Mouse (Mus musculus): ENCODE measurements at regions not wholly inside any gene's neighbourhood (a gene's known extent, or its start where the extent isn't known, plus 50 kb on each side); places are given as distances from the start of the nearest gene placed in this dataset.

DNA sequence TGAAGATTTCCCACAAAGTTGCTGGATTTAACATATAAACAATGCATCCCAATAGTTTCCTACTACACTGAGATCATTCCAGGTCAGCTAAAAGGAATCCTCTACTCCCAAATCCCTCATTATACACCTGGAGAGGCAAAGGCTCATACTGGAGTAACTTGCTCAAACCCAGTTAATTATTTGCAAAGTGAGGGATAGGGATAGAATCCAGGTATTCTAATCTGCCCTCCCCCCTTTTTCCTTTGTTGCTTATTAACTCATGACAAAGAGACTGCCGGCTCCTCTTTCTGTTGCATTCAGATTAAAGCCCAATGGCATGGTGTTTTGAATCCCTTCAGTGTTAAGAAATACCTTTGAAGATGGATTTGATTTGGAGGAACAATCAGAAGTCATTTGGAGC is 308.4 kb downstream of the Epha4 start:
- 0 out of 2 replicates have a peak, but pooled peaks cover 1% of the 10 kb centered on the region for H3K4me1 ChIP-seq (ENCODE audit: control insufficient read depth, insufficient read depth, low read length)
- TF ChIP-seq CTCF (IDR thresholded peaks at IDR 0.05; ENCODE audit: extremely low read depth, insufficient read depth, low read length): no peak
- TF ChIP-seq POLR2A (IDR thresholded peaks at IDR 0.05; ENCODE audit: extremely low read depth, insufficient read depth, low read length): no peak
- H3K4me3 ChIP-seq (ENCODE audit: insufficient read depth, low read length): no peak overlapping the region
- no peak overlapping the region for H3K27ac ChIP-seq (ENCODE audit: insufficient read depth, low read length)

DNA sequence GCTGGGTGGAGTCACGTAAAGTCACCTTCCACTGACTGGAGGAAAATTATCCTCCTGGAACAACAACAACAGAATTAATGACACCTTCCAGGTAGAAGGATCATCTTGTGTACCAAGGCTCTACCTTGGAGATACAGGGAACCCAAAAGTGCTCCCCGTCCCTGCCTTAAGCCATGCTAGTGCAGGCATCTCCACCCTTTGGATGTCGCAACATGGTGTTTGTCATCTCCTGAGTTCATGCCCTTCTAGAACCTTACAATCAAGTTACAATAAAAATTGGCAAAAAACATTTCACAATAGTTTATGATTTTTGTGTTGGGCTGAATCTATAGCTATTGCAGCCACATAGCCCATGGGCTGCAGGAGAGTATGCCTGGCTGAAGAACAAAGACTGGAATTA is 305.5 kb downstream of the Epha4 start:
- Histone ChIP-seq H3K27ac (ENCODE audit: insufficient read depth, low read length) (no peak overlapping the region), H3K4me3 (ENCODE audit: insufficient read depth, low read length) (no peak overlapping the region), H3K4me1 (ENCODE audit: control insufficient read depth, insufficient read depth, low read length) (no peaks in the 10 kb centered on the region)
- TF ChIP-seq POLR2A (IDR thresholded peaks at IDR 0.05; ENCODE audit: extremely low read depth, insufficient read depth, low read length) (no peak), CTCF (IDR thresholded peaks at IDR 0.05; ENCODE audit: extremely low read depth, insufficient read depth, low read length) (no peak)

DNA sequence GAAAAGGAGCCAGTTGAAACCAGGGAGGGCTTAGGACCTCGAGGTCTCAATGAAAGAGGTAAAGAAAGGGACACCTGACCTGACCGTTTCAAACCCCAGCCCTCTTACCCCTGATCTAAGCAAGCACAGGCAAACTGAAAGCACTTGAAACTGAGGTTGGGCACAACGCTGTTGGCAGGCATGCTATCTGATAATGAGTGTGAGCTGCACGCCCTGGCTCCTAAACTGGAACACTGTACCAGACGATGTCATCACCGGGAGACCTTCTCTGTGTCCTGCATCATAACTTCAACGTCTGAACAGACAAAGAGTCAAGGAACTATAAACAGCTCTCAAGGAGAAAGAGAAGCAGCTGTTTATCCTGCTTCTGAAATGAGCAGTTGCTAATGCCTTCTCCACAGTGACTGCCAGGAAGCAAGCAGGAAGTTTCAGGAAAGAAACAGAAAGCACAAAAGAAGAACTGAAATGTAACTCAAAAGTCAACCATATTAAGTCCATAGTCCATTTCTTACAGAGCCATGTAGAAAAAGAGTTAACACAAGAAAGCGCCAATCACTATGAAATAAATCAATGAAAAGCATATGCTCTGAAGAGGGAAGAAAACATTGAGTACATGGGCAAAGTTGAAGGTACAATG is 301.3 kb downstream of the Epha4 start:
- Histone ChIP-seq H3K27ac (ENCODE audit: insufficient read depth, low read length) (no peak overlapping the region), H3K4me3 (ENCODE audit: insufficient read depth, low read length) (no peak overlapping the region), H3K4me1 (ENCODE audit: control insufficient read depth, insufficient read depth, low read length) (no peaks in the 10 kb centered on the region)
- TF ChIP-seq POLR2A (IDR thresholded peaks at IDR 0.05; ENCODE audit: extremely low read depth, insufficient read depth, low read length) (no peak), CTCF (IDR thresholded peaks at IDR 0.05; ENCODE audit: extremely low read depth, insufficient read depth, low read length) (no peak)

DNA sequence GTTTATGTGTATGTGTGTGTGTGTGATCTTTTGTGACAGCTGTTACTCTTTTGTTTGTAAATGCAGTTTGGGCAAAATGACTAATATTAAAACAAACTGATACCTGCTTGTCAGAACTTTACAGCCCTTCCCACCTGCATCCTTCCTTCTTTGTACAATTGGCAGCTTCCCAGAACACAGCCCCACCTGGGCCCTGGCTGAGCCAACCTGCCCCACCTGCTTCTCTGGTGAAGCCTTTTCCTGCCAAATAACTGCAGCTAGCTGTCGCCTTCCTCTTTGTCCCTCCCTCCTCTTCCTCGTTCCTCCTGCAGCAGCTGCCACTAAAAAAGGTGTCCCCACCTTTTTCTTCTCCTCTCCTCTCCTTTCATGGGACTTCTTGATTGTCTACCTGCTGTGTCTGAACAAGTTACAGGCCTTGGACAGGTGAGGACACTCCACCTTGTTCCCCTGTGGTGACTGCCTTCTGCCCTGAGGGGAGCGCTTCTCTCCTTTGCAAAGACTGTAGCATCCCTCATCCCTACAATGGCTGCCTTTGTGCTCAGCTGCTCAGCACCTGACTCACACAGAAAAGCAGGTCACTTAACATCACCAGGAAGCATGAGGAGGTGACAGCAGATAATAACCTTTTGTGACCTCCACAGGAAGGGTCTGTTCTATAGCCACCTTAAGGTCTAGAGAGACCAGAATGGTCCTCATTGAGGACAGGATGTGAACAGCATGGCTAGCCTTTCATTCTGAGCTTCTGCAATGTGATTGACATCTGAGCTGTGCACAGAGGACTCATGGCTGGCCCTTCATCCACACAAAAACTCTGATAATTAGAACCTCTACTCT is 295.2 kb downstream of the Epha4 start:
- no peak overlapping the region for H3K27ac ChIP-seq (ENCODE audit: insufficient read depth, low read length)
- TF ChIP-seq POLR2A (IDR thresholded peaks at IDR 0.05; ENCODE audit: extremely low read depth, insufficient read depth, low read length): no peak
- no peak for TF ChIP-seq CTCF (IDR thresholded peaks at IDR 0.05; ENCODE audit: extremely low read depth, insufficient read depth, low read length)
- no peaks in the 10 kb centered on the region for H3K4me1 ChIP-seq (ENCODE audit: control insufficient read depth, insufficient read depth, low read length)
- no peak overlapping the region for H3K4me3 ChIP-seq (ENCODE audit: insufficient read depth, low read length)

DNA sequence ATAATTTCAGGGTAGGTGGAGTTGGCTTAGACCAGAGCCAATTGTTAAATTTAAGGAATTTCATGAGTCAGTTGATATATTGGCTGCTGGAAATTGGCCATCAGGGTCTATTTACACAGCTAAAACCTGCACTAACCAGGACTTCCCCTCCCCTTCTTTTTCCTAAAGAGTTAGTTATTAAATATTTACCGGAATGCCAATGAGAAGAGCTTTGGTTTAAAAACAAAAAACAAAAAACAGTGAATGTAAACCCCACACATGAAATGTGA is 294.6 kb downstream of the Epha4 start:
- Histone ChIP-seq H3K4me1 (ENCODE audit: control insufficient read depth, insufficient read depth, low read length) (no peaks in the 10 kb centered on the region), H3K4me3 (ENCODE audit: insufficient read depth, low read length) (no peak overlapping the region), H3K27ac (ENCODE audit: insufficient read depth, low read length) (no peak overlapping the region)
- no peak for TF ChIP-seq POLR2A (IDR thresholded peaks at IDR 0.05; ENCODE audit: extremely low read depth, insufficient read depth, low read length)
- TF ChIP-seq CTCF (IDR thresholded peaks at IDR 0.05; ENCODE audit: extremely low read depth, insufficient read depth, low read length): no peak

DNA sequence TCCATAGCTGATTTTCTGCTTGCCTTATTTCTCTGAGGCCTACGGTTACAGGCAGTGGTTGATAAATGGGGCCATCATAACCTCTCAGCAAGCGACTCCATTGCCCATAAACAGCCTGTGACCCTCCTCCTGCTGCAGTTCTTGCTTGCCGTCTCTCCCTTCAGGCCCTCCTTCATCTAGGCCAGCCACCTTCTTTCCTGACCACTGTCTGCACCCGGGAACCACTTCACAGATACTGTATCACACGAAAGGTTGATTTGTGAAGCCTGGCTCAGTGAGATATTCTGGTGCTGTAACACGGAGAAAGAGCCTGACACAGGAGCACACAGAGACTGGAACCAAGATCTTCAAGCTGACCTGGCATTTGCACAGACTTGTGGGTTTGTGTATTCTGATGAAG is 294.1 kb downstream of the Epha4 start:
- Histone ChIP-seq H3K4me3 (ENCODE audit: insufficient read depth, low read length) (no peak overlapping the region), H3K4me1 (ENCODE audit: control insufficient read depth, insufficient read depth, low read length) (no peaks in the 10 kb centered on the region), H3K27ac (ENCODE audit: insufficient read depth, low read length) (no peak overlapping the region)
- TF ChIP-seq POLR2A (IDR thresholded peaks at IDR 0.05; ENCODE audit: extremely low read depth, insufficient read depth, low read length) (no peak), CTCF (IDR thresholded peaks at IDR 0.05; ENCODE audit: extremely low read depth, insufficient read depth, low read length) (no peak)

DNA sequence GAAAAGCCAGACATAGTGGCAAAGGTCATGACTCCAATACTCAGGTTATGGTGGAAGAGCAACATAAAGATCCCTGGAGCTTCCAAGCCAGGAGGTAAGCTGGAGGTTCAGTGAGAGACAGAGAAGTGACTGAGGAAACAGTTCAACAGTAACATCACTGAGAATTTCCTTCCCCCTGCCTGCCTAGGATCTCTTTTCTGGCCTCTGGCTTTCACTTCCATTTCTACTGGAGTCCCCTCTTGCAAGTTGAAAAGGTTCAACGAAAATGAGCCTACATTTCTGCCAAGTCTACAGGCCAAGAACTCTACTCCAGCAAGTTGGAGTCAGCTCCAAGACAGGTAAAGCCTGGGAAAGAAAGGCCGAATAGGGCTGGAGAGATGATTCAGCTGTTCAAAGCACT is 293.0 kb downstream of the Epha4 start:
- TF ChIP-seq CTCF (IDR thresholded peaks at IDR 0.05; ENCODE audit: extremely low read depth, insufficient read depth, low read length): no peak
- no peak for TF ChIP-seq POLR2A (IDR thresholded peaks at IDR 0.05; ENCODE audit: extremely low read depth, insufficient read depth, low read length)
- Histone ChIP-seq H3K4me1 (ENCODE audit: control insufficient read depth, insufficient read depth, low read length) (no peaks in the 10 kb centered on the region), H3K4me3 (ENCODE audit: insufficient read depth, low read length) (no peak overlapping the region), H3K27ac (ENCODE audit: insufficient read depth, low read length) (no peak overlapping the region)

DNA sequence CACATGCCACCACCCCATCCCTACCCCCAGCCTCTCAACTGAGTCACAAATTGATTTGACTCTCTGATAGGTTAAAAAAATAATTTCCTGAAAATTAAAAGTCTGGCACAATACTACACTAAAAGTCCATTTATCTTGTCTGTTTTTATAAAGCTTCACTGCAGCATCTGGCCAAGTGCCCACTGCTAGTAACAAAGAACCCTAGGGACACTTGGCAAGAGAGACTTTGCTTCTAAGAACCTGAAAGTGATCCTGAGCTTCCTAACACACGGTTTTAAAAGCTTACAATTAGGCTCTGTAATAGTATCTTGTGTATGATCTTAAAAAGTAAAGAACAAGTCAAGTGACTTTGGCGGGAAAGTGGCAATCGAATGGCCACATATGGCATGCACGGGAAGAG is 288.3 kb downstream of the Epha4 start:
- TF ChIP-seq POLR2A (IDR thresholded peaks at IDR 0.05; ENCODE audit: extremely low read depth, insufficient read depth, low read length) (no peak), CTCF (IDR thresholded peaks at IDR 0.05; ENCODE audit: extremely low read depth, insufficient read depth, low read length) (no peak)
- Histone ChIP-seq H3K4me3 (ENCODE audit: insufficient read depth, low read length) (no peak overlapping the region), H3K4me1 (ENCODE audit: control insufficient read depth, insufficient read depth, low read length) (no peaks in the 10 kb centered on the region), H3K27ac (ENCODE audit: insufficient read depth, low read length) (no peak overlapping the region)

DNA sequence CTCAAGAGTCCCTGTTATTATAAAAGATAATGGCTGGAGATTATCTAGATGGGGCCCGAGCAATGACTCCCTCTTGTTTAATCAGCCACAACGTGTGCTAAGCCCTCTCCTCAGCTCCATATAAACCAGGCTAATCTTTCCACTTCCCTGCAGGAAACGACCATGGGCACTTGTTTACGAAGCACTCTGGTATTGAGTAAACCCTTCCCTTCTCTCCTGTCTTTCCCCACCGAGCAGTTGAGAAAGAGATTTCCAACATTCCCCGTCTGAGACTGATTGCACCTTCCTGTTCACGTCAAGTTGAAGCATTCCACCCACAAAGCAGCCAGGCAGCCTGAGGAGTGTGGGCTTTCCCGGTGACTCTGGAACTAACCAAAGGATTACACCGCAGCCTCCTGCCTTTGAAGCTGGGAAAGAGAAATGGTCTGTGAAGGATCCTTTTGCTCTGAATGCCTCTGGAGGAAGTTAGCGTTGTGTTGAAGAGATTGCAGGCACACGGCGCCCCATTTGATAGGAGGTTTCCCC is 287.8 kb downstream of the Epha4 start:
- Histone ChIP-seq H3K4me1 (ENCODE audit: control insufficient read depth, insufficient read depth, low read length) (no peaks in the 10 kb centered on the region), H3K4me3 (ENCODE audit: insufficient read depth, low read length) (no peak overlapping the region), H3K27ac (ENCODE audit: insufficient read depth, low read length) (no peak overlapping the region)
- no peak for TF ChIP-seq CTCF (IDR thresholded peaks at IDR 0.05; ENCODE audit: extremely low read depth, insufficient read depth, low read length)
- TF ChIP-seq POLR2A (IDR thresholded peaks at IDR 0.05; ENCODE audit: extremely low read depth, insufficient read depth, low read length): no peak

DNA sequence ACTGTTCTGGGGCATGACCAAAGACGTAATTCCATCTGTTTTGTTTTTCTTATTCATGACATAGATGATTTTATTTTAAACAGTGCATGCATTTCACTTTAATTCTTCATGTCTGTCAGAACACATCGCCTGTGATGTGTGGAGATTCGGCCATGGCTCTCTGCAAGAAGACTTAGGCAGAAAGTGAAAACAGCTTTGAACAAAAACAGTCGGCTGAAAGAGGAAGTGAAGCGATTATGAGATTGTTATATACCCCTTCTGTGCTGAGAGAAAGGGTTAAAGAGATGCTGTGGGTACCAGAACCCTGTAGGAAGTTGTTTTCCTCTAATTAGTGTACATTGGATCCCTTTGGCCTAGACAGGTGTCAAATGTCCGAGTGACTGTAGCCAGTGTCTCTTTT is 287.1 kb downstream of the Epha4 start:
- Histone ChIP-seq H3K4me1 (ENCODE audit: control insufficient read depth, insufficient read depth, low read length) (no peaks in the 10 kb centered on the region), H3K4me3 (ENCODE audit: insufficient read depth, low read length) (no peak overlapping the region), H3K27ac (ENCODE audit: insufficient read depth, low read length) (no peak overlapping the region)
- no peak for TF ChIP-seq POLR2A (IDR thresholded peaks at IDR 0.05; ENCODE audit: extremely low read depth, insufficient read depth, low read length)
- no peak for TF ChIP-seq CTCF (IDR thresholded peaks at IDR 0.05; ENCODE audit: extremely low read depth, insufficient read depth, low read length)
